Mouse (Mus musculus): ENCODE measurements at regions not wholly inside any gene's neighbourhood (a gene's known extent, or its start where the extent isn't known, plus 50 kb on each side); places are given as distances from the start of the nearest gene placed in this dataset.

DNA sequence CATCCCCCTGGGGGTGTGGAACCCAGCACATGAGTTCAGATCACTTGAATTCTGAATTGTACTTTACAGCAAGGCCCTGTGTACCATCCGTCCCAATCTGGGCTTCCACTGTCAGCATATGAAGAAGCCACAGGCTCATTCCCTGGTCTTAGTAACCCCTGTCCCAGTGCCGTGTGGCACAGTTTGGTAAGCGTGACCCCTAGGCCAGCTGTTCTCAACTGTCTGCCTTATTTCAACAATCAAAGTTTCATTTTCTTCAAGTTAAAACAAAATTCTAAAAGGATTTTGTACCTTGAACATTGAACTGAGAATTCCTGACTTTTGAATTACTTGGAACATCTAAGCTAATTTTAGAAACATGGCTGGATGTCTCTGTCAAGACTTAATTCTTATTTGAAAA lies 174.6 kb downstream of the Nrip1 start:
- no peak for TF ChIP-seq POLR2A (IDR thresholded peaks at IDR 0.05; ENCODE audit: low read depth, low read length)
- TF ChIP-seq CTCF (IDR thresholded peaks at IDR 0.05; ENCODE audit: borderline replicate concordance, insufficient read depth, low read length): no peak
